Mouse (Mus musculus) WW6 (cell line): ENCODE measurements at regions not wholly inside any gene's neighbourhood (a gene's known extent, or its start where the extent isn't known, plus 50 kb on each side); places are given as distances from the start of the nearest gene placed in this dataset.
"Not testable (repeated sequence)": the region's sequence is repeated elsewhere in the genome, so short reads cannot be mapped to it uniquely, and the experiment has no call there.

ENCODE experiments used
- DNase-seq: peaks from one replicate; pipeline ENCODE4 v3.0.0-alpha.2; 2013; ENCODE audit warnings: low read depth, low spot score

DNA sequence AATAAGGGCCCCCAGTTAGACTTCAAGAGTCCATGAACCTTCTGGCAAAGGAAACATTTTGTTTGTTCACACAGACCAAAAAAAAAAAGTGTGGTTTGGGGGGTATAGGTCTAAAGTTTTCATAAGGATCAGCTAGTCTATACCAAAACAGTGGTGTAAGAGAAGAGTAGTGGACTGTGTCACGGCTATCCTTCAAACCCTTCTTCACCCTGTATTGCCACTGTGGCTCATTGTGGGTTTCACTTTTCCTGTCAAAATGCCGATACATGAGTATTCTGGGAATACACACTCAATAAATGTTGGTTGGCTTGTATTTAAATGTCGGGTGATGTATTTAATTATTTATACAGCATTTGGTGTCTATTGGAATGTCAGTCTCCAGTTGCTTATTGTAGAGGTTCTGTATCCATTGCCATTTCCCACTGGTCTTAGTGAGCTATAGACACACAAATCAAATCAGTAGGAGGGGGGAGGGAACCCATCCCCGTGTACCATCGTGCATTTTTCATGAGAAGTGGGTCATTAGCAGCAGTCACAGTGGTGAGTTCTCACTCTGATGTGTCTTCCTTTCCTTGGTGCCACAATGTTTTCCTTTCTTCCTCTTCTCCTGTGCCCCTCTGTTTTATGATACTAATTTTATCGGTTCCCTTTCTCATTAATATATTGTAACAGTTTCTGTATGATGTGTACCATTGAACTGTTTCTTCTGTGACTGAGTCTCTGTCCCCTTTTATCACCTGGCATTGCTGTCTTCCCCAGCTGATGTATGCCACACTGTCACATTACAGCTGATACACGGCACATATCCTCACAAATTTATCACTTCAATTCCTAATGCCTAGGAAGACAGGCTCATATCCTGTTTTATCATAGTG, 187.8 kb upstream of the Tsc22d2 start:
- DNase-seq = no peak

DNA sequence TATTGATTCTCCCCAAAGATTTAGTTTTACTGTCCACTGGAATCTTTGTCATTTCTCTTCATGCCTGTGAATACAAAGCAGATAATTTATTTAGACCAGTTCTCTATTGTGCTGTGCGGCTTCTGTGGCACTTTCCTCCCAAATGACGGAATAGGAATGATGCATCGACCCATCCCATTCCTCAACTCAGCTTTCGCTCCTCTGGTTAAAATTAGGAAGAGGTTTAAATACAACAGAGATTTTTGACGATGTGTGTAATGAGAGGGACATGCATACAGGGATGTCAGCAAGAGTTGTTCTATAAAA, 187.2 kb upstream of the Tsc22d2 start:
- DNase-seq = no peak

DNA sequence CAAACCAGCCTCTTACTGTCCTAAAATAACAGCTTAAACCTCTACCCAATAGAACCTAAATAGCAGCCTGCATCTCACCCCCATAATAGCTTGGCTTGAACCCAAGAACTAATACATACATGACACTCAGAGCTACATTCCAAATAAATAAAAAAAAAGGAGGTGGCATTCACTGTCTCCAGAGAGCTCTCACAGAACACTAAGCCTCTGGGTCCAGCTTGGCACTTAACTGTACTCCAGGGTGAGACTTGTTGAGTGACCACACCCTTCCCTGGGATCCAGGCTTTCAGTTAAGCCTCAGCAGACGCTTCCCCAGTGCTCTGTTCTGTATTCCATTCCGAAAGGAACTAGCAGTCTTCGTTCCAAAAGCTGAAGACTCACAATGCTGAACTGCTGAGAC, 186.3 kb upstream of the Tsc22d2 start:
- DNase-seq = no peak

DNA sequence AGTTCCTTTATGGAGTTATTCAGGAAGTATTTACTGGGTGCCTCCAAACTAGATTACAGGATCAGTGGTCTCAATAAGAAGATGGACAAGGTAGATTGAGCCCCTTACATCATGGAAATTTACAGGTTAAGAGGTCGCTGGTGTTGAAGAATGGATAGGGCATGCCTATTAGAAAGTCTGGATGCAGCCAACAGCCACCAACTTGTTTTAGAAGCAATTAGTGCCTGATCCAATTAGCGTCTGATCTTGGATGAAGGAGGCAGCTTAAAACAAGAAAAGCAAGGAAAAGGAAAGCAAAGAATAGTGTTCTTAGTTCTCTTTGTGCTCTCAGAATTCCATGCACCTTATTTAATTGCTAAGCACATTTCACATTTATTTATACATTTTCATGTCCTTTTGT, 182.8 kb upstream of the Tsc22d2 start:
- no peak for DNase-seq

DNA sequence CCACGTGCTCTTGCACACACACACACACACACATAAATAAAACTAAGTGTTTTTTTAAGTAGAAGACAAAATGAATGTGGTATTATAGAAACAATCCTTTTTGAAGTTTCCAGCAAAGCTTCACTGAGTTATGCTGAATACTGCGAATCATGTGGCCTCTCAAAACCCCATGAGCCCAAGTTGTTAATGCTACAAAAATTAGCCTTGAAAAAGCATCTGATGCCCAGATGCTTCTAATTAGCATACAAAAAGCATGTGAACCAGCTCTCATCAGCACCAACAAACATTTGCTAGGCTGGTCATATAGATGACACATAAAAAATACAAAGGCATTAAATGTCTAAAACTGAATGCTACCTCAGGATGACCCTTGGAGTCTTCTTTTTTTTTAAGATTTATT, 181.2 kb upstream of the Tsc22d2 start:
- DNase-seq = no peak

DNA sequence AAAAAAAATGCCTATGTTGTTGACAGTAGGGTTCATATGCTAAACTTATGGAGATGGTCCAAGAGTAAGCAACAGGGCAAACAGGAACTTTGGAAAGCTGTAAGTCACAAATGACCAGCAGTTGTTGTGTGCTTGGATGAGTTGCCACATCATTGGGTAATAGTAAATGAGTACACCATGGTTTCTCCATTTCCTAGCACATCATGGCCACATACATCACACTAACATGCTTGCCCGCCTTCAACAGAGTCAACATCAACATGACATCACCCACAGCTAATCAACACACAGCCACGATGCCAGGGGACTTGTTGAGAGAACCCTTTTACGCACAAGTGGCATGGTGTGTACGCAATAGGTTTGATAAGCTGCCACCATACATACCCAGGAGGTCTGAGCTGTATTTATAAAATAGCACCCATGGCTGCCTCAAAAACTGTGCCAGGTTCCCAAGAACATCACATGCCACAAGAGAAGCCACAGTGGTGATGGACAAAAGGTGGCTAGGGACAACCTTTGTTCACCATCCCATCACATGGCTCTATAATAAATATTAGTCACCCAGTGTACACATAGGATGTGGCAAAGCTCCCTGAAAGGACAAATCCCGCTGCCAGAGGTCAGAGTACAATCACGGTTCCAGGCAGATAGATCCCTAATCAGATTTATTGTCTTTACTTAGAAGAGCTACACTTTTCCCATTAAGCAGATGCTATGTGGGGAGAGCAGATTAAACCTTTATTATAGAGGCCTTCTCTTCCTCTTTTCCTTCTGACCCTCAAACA, 179.5 kb upstream of the Tsc22d2 start:
- no peak for DNase-seq

DNA sequence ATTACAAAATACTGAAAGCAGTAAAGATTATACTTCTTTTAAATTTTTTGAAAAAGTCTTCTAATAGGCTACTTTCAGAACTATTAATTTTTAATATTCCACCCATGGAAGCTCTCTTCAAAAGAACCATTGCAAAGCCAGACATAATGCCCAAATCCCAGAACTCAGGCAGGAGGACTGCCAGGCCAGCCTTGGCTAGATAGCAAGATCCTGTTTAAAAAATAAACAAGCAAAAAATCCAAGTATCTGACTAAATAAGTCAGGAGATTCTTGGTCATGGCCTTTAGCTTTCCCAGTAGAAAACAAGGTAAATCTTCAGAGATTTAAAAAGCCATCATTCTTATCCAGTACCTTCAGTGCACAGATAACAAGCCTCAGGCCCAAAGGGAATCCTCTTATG, 176.4 kb upstream of the Tsc22d2 start:
- no peak for DNase-seq

DNA sequence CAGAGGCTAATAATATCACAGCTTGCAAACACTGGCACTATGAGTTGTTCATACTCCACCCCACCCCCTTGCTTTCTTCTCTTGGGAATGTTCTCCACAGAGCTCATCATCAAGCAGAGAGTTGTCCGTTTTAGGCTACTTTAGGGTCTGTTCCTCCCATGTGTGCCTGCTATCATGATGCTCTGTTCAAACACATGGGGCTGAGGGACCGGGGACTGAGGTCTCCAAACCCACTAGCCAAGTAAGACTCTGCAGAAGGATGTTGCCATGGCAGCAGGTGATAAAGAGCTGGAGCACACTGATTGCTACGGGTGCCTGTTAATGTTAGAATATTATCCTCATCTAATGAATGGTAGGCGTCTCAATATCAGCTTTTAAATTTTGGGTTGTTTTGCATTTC, 173.7 kb upstream of the Tsc22d2 start:
- no peak for DNase-seq

DNA sequence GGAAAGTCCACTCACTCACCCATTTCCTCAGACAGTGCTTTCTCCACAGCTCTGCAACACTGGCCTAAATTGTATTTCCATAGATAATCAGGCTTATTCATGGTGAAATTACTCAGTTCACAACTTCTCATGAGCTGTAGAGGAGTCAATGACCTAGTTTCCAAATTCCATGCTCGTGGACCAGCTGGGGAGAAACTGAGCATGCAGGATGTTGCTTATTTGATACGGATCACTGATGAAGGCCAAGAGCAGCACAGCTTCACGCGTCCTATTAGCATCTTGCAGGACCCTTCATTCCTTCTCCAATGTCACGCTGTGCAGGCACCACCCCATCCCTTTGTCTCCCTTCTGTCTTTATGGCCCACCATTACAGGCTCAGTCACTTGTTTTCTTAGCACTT, 169.2 kb upstream of the Tsc22d2 start:
- DNase-seq = no peak

DNA sequence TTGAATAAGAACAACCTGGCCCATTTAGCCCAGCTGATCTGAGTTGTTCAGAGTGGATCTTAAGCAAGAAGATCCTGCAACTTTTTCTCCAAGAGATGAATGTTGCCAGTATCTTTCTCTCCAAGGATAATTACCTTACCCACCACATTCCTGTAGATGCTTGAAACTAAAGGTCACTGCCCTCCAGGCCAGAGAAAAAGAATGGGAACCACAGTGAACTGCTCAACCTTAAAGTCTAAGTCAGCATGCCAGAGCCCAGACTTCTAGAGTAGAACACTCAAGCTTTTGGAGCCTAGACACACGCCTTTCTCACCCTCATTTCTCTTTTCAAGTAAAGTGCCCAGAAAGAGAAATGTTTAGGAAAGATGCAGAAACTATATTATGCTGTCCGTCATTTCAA, 166.5 kb upstream of the Tsc22d2 start:
- no peak for DNase-seq

DNA sequence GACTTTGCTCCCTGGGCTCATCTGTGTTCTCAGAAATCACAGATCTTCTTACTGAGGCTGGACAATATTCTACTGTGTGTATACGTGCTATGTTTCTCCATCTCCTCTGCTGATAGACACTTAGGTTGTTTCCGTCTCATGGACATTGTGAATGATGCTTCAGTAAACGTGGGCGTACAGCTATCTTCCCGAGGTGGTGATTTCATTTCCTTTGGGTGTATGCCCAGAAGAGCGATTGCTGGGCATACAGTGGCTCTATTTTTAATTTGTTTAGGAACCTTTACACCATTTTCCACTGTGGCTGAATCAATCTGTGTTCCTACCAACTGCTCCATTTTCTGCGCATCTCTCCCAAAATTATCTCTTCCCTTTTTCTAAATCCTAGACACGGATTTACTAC, 160.6 kb upstream of the Tsc22d2 start:
- no peak for DNase-seq

DNA sequence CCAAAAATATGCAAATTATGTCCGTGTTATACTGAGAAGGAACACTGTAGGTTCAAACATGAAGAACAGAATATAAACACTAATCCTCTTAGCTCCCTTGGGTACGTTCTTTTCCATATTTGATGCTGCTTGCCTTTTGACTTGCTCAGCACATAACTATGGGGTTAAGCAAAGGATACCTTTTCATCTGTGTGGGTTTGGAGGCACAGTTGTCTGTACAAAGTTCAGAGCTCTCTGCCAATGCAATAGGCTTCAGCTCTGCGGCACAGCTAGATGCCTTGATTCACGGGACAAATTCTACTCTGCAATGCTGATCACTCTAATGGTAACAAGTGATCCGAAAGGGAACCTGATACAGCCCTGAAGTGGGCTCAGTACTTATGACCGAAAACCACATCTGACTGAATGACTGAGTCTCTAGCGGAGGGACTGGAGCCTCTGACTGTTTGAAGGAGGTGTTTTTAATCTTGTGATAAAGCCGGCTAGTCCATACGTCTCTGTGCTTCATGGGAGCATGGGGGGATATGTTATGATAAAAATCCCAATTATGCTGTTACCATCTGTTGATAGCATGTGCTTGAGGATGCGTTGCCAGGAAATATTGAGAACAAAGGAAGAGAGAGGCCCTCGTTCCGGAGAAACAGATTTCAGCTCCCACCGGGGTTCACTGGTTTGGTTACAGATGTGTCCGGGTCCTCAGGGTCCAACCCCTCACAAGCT, 146.7 kb upstream of the Tsc22d2 start:
- DNase-seq = no peak

DNA sequence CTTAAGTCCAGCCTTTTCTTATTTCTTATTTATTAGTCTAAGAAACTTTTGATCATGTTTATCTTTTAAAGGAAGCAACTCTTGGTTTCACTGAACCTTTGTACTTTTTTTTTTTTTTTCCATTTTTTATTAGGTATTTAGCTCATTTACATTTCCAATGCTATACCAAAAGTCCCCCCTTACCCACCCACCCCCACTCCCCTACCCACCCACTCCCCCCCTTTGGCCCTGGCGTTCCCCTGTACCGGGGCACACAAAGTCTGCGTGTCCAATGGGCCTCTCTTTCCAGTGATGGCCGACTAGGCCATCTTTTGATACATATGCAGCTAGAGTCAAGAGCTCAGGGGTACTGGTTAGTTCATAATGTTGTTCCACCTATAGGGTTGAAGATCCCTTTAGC, 143.1 kb upstream of the Tsc22d2 start:
- DNase-seq = not testable (repeated sequence)

DNA sequence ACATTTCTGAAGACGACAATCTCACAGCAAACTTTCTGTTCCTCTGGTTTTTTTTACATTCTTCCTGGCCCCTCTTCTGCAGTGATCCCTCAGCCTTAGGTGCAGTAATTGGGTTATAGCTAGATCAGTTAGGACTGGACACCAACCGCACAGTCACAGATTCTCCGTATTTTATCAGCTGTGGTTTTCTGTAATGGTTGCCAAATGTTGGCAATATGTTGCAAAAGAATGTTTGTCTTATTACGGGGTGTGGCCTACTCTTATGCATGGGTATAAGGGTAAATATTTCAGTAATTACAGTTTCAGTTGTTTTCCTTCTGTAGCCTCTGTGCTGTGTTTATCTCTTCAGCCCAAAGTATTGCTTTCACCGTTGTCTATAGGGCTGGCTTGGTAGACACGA, 133.2 kb upstream of the Tsc22d2 start:
- no peak for DNase-seq

DNA sequence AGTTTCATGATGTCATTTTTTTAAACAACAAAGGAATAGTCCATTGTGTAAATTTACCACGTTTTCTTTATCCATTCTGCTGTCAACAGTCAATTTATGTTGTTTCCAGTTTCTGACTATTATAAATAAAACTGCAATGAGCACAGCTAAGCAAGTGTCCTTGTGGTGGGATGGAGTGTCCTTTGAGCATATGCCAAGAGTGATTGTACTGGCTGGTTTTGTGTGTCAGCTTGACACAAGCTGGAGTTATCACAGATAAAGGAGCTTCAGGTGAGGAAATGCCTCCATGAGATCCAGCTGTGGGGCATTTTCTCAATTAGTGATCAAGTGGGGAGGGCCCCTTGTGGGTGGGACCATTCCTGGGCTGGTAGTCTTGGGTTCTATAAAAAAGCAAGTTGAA, 130.1 kb upstream of the Tsc22d2 start:
- DNase-seq = not testable (repeated sequence)

DNA sequence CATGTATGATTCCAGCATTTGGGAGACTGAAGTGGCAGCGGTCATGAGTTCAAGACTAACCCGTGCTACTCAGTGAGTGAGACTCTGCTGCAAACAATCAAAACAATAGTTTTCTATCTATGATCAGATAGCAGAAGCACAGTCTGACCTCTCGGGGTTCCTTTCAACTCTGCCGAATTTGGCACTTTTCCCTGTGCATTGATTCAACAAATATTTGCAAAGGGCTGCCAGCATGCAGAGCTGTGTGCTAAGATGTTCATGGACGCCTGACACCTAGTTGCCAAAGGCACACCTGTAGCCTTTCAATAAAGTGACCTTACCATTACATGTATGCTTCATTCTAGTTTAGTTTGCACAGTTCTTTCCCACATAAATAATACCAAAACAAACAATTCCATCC, 118.7 kb upstream of the Tsc22d2 start:
- no peak for DNase-seq

DNA sequence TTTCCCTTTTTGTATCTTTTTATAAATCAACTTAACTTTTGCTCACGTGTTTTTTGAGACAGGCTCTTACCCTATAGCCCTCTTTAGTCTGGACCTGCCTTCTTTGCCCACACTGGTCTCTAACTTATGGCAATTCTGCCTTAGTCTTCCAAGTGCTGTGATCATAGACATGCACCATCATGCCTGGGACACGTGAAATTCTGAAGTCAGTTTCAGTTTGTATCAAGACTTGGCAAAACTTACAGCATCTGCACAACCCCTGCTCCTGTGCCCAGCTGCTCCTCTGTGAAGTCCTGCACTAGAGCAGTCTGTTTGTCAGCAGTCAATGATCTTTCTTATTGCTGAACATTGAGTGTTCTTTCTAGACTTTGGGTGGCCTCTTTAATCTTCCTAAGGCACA, 114.3 kb upstream of the Tsc22d2 start:
- DNase-seq = no peak

DNA sequence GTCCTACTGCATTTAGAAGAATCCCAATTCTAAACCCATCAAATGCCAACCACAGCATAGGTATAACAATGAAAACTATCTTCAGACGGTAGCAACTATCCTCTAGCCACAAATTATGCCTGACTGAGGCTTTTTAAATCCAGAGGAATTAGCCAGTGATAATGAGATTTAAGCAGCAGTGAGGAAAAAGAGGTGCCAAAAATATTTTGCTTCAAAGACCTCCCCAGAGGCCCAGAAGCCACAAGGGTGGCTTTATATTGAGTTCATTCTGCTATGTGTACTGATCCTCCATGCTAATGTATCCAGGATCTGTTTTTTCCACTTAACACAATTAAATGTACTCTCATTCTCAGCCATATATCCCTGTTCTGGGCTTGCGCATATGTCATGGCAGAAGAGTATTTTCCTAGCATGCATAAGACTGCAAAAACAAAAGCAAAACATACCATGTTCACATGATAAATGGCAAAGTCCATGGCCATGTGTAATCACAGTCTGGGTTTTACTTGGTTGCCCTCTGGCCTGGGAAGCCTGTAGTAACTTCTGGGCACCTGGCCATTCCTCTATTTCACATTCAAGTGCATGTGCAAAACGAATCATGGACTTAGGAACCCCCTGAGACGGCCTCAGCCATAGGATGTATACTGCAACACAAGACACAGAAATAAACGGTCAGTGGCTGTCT, 113.6 kb upstream of the Tsc22d2 start:
- no peak for DNase-seq

DNA sequence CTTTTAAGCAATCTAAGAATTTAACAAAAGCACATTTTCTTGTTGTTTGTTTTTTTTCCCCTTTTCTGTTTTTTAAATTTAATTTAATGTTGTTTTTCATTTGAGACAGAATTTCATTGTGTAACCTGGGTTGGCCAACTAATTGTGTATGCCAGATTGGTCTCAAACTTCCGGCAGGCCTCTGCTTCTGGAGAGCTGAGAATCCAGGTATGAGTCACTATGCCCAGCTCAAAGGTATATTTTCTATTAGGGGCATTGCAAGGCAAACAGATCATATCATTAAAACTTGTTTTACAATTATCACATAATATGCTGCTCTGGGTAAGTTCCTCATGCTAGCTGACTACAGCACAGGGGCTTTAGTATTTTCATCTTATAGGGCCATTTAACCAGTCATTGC, 112.2 kb upstream of the Tsc22d2 start:
- no peak for DNase-seq

DNA sequence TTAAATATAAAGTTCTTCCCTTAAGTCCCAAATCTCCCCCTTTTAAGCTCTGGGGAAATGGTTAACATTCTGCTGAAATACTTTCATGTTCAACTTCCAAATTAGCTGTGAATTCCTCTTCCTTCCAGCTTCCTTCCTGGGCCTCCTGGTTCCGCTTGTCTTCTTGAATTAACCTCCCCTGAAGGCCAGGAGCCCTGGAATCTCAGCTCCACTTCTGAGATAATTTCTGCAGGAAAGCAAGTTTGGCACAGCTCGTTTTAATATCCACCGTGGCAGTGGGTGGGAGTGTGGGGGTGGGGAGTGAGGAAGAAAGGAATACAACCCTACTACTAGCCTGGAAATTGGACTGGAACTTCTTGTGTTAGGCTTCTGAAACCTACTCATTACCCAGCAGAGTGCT, 110.8 kb upstream of the Tsc22d2 start:
- DNase-seq = no peak

DNA sequence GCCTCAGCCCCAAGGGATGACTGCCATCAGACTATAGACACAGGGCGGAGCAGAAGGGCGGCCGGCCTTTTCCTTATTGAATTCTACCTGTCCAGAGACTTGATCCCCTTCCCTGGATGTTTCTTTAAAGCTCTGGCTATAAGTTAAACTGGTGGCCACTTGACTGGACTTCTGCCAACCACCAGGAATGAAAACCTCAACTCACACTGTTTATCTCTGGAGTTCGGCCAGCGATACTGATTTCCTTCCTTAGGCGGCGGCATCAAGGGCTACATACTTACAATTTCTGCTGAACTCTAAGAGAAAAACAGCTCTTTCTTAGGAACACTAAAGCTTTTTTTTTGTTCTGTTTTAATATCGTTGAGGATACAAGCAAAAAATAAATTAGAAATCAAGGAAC, 104.9 kb upstream of the Tsc22d2 start:
- DNase-seq = no peak

DNA sequence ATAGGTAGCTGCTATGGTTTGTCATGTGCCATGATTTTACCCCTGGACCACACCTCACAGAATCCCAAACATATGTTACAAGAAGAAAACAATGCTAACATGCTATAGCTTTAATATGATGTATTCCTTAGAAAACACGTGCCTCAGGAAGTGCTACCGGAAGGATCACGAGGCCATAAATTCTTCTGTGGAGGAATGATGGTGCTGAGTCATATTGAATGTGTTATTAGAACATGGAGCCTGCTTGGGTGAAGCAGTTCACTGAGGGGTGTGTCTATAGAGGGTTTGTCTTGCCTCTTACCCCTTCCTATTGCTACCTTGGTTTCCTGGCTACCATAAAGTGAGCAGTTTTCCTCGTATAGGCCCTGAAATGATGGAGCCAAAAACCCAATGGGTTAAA, 104.1 kb upstream of the Tsc22d2 start:
- DNase-seq = no peak
